Mouse (Mus musculus): ENCODE measurements around the gene Gm2115.

Gm2115 gene

DNA sequence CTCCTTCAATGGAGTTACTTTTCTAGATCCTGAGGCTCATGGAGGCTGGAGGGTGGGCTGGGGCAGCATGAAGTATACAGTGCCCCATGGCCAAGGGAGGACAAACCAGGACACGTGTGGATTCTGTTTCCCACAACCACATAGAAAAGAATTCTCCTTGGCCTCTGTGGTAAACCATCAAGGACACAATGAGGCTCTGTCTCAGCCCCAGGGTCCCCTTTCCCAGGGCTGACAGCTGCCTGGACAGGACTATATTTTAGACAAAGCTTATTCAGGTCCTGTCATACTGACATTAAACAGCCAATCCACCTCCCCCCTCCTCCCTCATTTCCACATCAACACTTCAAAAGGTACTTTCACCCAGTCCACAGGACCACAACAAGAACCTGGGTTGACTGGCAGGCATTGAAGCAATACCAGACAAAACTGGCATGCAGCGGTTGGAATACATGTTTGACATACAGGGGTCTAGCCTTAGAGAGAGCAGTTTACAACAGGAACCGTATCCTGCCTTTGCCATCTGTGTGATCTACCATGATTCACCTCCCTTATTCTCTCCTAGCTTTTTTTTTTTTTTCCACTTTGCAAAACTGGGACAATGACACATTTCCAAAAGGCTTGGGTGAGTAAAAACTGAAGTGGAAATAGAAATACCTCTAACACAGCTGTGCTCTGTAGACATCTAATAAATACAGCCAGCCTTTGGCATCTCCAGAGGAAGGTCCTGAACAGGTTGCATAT is 57.8 kb downstream of the Gm2115 start:
- no peak for DNase-seq (ENCODE audit: low read depth, low spot score)

GRCm38 (mm10) chr7:84587101-84587783 is 58.5 kb downstream of the Gm2115 start:
- DNase-seq (ENCODE audit: low read depth, low spot score): no peak

- DNase-seq (ENCODE audit: low read depth, low spot score): no peak
Observed at GRCm38 (mm10) chr7:84590622-84591021, 61.9 kb downstream of the Gm2115 start.

- no peak for DNase-seq (ENCODE audit: low read depth, low spot score)
Observed at GRCm38 (mm10) chr7:84591347-84591746, 62.6 kb downstream of the Gm2115 start.

DNA sequence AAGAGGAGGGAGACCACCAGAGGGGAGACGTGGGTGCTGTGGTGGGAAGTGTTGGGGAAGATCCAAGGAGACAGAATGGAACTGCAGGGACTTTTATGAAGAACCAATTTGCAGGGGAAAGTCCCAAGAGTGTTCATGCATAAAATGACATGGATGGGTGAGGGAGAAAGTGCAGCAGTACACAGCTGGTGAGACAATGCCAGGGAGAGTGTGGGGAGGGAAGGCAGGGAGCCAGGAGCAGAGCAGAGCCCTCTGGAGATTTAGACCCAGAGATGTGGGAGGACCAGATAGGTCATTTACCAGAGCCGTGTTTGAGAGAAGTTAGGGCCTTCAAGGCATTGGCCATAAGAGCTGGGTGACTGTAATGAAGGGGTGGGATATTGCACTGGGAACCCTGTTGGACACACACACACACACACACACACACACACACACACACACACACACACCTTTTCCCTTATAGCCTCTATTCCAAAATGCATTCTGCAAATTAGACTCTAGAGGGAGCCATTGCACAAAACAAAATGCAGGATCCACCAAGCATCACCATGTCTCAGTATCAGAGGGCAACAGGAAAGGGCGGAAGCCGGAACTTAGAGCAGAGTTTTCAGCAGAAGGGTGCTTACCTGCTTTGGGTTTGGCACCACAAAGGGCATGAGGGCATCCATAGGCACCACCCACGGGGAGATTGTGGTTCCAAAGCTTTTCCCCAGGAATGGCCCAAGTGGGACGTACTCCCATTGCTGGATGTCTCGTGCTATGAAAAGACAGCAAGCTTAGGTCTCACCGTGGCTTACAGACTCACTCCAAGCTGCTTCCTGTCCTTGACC is 65.5 kb downstream of the Gm2115 start:
- DNase-seq (ENCODE audit: low read depth, low spot score): peak; percentile 73

DNA sequence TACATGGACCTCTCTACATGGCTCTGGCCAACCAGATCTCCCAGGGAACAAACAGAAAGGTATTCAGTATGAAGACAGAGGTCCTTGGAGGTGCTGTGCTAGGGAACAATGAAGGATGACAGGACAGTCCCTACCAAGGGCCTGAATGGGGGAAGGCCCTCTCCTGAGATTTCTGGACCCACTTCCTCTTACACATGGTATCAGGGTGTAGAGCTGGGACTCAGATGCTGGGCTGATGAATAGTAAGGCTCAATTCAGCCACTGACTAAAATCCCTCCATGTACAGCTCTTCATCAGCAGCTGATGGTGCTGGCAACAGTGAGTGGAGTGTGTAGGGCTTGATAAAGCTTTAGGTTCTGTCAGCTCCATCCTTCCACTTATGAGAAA is 66.2 kb downstream of the Gm2115 start:
- no peak for DNase-seq (ENCODE audit: low read depth, low spot score)

GRCm38 (mm10) chr7:84596002-84596401 is 67.2 kb downstream of the Gm2115 start:
- DNase-seq (ENCODE audit: low read depth, low spot score): no peak

DNA sequence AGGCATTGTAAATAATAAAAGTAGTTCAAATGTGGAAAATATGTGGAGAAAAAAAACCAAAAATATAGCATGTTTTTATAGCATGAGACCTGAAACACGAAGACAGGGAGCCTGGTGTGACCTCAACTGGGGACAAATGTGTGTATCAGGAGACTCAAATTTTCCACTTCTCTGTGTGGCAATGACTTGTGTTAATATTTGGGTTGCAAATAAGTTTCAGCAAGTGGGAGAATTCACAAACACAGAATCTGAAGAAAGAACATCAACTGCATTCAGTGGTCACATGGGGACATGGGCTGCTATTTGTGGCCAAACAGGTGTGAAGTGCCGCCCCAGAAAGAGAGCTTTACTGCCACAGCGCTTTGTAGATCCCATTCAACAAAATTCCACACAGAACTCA is 67.9 kb downstream of the Gm2115 start:
- no peak for DNase-seq (ENCODE audit: low read depth, low spot score)

DNA sequence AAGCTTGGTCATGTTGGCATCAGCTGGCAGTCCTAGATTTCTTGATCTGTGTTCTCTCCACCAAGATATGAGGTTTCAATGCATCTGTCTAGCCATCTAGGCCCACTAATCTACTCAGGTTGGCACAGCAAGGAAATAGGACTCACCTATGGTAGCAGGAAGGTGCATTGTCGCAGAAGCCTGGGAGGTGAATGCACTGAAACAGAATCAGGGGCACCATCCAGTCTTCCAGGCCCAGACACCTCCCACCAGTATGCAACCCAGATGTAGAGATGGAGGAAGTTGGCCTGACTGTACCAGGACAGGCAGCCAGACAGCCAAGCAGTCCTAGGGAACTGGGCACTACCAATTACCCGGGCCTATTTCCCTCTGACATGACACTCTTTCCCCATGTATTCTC is 71.9 kb downstream of the Gm2115 start:
- DNase-seq (ENCODE audit: low read depth, low spot score): no peak

GRCm38 (mm10) chr7:84601331-84601730 is 72.6 kb downstream of the Gm2115 start:
- no peak for DNase-seq (ENCODE audit: low read depth, low spot score)

DNA sequence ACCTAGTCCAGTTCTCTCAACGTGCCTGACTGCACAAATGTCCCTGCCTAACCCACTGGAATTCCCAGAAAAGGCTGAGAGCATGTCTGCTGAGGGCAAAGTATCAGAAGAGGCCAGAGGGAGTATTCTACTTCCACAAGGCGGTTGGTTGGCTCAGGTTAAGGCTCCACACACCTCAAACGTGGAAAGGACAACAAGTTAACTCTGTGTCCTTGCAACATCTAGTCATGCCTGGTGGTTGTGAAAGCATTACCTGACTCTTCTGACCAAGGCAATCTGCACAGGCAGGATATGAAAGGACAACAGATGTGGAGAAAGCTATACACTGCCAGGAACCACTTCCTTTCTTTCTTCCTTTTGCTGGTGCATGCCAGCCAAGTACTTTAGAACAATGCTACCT is 75.7 kb downstream of the Gm2115 start:
- no peak for DNase-seq (ENCODE audit: low read depth, low spot score)

- DNase-seq (ENCODE audit: low read depth, low spot score): no peak
Observed at GRCm38 (mm10) chr7:84605033-84605687, 76.4 kb downstream of the Gm2115 start.

DNA sequence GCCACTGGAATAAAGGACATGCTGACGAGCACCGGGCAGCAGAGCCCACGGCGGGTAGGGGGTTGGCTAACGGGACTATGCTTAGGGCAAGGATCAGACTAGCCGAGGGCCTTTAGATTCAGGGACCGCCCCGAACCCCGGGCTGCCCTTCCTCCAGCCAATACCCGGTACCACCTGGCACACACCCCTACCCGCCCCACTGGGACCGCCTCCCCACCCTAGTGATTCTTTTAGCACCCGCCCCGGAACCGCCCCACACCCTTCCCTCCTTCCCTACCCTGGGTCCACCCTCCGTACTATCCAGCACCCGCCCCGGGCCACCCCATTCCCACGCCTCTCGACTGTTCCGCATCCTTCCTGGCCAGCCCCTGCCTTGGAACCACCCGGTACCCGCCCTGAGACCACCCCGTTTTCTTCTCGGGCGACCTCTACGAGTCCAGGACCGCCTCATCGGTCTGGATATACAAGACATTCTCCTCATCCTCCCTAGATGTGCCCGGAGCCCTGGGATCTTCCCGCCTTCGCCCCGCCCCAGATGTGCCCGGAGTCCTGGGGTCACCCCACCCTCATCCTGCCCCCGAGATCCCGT is 77.0 kb downstream of the Gm2115 start:
- DNase-seq (ENCODE audit: low read depth, low spot score): peak; percentile 82

- DNase-seq (ENCODE audit: low read depth, low spot score): peak; percentile 94
Observed at GRCm38 (mm10) chr7:84606293-84606749, 77.6 kb downstream of the Gm2115 start, which contains the start of gene Fah. TSS of gene Fah (minus strand) at chr7:84606722.

DNA sequence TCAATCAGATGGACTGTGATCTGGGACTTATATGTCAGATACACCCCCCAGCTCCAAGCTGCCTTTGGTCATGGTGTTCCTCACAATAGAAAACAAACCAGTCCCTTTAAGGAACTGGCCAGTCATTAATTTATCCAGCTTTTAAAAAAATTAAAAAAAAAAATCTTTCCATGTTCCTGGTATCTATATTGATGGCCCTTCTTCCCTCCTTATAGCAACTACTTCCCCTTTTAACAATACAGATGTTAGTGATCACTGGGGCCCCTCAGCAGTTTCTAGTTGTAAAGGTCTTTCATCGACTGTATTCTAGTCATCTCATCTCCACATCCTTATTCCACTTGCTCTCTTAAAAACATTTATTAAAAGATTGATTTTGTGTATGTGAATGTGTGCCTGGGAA is 82.9 kb downstream of the Gm2115 start:
- no peak for DNase-seq (ENCODE audit: low read depth, low spot score)

DNA sequence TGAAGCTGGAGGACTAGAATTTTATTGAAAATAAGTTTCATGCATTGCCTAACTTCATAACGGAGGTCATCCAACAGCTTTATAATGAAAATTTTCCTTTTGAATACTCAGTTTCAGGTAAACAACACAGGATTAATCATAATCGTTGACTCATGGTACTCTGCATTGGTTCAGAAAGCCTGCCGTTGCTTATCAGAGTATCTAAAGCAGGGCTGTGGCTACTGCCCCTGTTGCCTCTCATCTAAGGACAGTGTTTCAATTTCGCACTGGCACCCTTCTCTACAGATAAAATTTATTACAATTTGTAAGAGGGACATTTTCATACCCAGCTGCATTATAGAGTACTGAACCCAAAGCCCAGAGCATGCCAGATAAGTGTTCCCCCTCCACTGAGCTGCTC is 83.7 kb downstream of the Gm2115 start:
- no peak for DNase-seq (ENCODE audit: low read depth, low spot score)

DNA sequence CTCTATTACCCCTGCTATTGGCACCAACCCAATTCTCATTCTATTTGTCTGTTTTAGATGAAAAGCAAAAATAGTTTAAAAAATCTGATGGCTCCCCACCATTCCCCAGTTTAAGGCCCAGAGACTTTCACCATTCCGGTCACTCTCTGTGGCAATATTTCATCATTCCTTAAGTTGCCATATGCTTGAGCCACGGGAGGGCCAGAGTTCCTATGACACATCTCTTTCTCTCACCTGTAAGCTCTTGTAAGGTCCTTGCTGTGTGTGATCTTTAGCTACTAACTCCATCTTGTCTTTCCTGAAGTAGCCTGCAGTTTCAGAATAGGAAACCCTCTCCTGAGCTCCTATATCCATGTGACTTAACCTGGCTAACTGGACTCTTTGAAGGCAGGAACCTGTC is 90.2 kb downstream of the Gm2115 start:
- DNase-seq (ENCODE audit: low read depth, low spot score): no peak

DNA sequence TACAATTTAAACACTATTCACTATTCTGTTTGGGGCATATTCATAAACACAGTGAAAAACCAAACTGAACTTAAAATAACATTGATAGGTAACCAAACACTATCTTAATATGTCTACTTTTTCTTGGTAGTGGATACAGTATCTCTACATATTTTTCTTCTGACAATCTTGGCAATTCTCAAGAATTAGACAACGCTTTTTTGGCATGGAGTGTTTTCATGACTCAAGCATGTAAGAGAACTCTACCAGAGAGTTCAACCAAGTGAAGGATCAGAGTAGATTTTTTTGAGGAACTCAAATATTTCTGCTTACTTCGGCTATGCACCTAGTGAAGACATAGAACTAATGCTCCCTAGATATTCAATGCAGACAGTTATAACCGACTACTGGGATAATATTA is 92.2 kb downstream of the Gm2115 start:
- DNase-seq (ENCODE audit: low read depth, low spot score): no peak

DNA sequence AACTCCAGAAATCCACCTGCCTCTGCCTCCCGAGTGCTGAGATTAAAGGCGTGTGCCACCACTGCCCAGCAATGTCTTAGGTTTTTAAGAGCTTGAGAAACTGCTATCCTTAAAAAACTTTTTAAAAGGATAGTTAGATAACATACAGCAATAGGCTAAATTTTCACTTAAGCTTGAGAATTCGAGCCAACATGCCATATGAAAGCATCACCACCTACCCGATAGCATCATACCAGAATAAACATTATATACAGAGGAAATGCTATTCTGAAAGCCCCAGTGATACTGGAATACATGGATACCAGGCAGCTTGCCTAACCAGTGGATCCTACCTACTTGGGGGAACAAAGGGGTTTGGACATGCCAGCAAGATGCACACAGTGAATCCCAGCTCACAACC is 95.0 kb downstream of the Gm2115 start:
- DNase-seq (ENCODE audit: low read depth, low spot score): no peak

- DNase-seq (ENCODE audit: low read depth, low spot score): no peak
Observed at GRCm38 (mm10) chr7:84631878-84632277, 103.1 kb downstream of the Gm2115 start.

All from ES-CJ7 (cell line).